14 mouse cellular contexts compared by ENCODE assay signal in the genomic region with DNA sequence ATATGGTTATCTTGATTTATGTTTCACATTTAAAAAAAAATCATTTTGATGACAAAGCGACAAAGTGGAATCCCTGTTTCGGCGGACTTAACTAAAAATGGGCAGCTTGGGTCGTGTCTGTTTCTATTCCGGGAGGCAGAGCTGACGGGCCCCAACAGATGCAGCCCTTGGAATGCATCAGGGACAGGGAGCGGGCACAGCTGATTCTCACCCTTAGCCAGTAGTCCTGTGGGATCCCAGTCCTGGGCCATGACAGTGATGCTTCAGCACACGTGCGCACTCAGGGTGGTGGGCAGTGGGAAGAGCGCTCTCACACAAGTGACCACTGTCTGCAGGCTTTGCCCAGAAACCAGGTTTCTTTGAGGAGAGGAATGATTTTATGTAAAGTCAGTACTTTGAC. TPM values are rescaled to one million over a fixed set of nuclear protein-coding genes. Genes with fewer than 3 reads are reported as not detected.
DNase-seq lines count a peak whose midpoint lies in the region; ATAC-seq and TF ChIP-seq lines count a peak whose summit lies in the region.
"Had no signal": no experiment of that assay in that cellular context is flagged by ENCODE, and none has a peak within 500 bp of the region (broad histone marks: within the 10 kb centered on the region; RNA-seq: fewer than 3 reads in every experiment).

No protein-coding gene starts in this region.

- H3K36me3 ChIP-seq in kidney, embryonic 15.5 days, result no peaks in the 10 kb centered on the region
- H3K36me3 ChIP-seq in heart, embryonic 14.5 days (ENCODE audit: control insufficient read depth, insufficient read depth, low read length), result peaks cover 11% of the 10 kb centered on the region
- peaks cover 3% of the 10 kb centered on the region for H3K36me3 ChIP-seq in myocyte (ENCODE audit: control insufficient read depth, insufficient read depth)
- H3K36me3 ChIP-seq: neural tube, embryonic 15.5 days; stomach, embryonic 15.5 days had no signal

- H3ac ChIP-seq in myocyte (ENCODE audit: control insufficient read depth, insufficient read length), result no peak overlapping the region

- H3K9ac ChIP-seq in kidney, embryonic 15.5 days, result no peak overlapping the region
- H3K9ac ChIP-seq in heart, embryonic 14.5 days (ENCODE audit: low read length), result peak overlapping the region; percentile 74
- H3K9ac ChIP-seq: neural tube, embryonic 15.5 days; stomach, embryonic 15.5 days had no signal

- H3K9me3 ChIP-seq in kidney, embryonic 15.5 days (replicated peaks), result no peaks in the 10 kb centered on the region
- no peaks in the 10 kb centered on the region for H3K9me3 ChIP-seq in heart, embryonic 14.5 days (ENCODE audit: control insufficient read depth, low read length)
- H3K9me3 ChIP-seq: megakaryocyte, embryonic 14.5 days; neural tube, embryonic 15.5 days; stomach, embryonic 15.5 days had no signal

- TF ChIP-seq POLR2A in myocyte (IDR thresholded peaks at IDR 0.05; ENCODE audit: insufficient read length, low read depth), result peak; percentile 59

- H3K4me2 ChIP-seq in kidney, embryonic 15.5 days, result no peak overlapping the region
- peak overlapping the region; percentile 74 for H3K4me2 ChIP-seq in heart, embryonic 14.5 days (ENCODE audit: low read length)
- peak overlapping the region; percentile 88 for H3K4me2 ChIP-seq in myocyte (ENCODE audit: low read depth)
- H3K4me2 ChIP-seq: neural tube, embryonic 15.5 days; stomach, embryonic 15.5 days had no signal

- no peak for DNase-seq in kidney, postnatal 4 days
- peak; percentile 57 to 74 for DNase-seq in gastrocnemius, adult 8-10 months (ENCODE audit: low spot score in 2 of 2)
- DNase-seq in left cerebral cortex, adult 18-20 months (ENCODE audit: low spot score in 2 of 2), result no peak
- DNase-seq in layer of hippocampus, adult 2 months (ENCODE audit: low spot score in 2 of 2), result no peak
- DNase-seq: adrenal gland, postnatal 10 days; cerebellum, adult 9-10 months; liver; spleen, adult 18-20 months had no signal

- no peaks in the 10 kb centered on the region for H3K27me3 ChIP-seq in kidney, embryonic 15.5 days
- no peaks in the 10 kb centered on the region for H3K27me3 ChIP-seq in heart, embryonic 14.5 days (ENCODE audit: control insufficient read depth, insufficient read depth, low read length)
- H3K27me3 ChIP-seq in myocyte (ENCODE audit: control insufficient read depth, insufficient read depth, insufficient read length), result no peaks in the 10 kb centered on the region
- H3K27me3 ChIP-seq: neural tube, embryonic 15.5 days; stomach, embryonic 15.5 days had no signal

- H3K4me1 ChIP-seq in kidney, embryonic 15.5 days, result peaks cover 5% of the 10 kb centered on the region; the same call in 1 of the 2 replicates
- H3K4me1 ChIP-seq in heart, embryonic 14.5 days (ENCODE audit: control insufficient read depth in 2 of 2, insufficient read depth in 2 of 2, low read length in 2 of 2), result peaks cover 4 to 12% of the 10 kb centered on the region in 2 experiments; a peak in 3 of 4 replicates
- H3K4me1 ChIP-seq: megakaryocyte, embryonic 14.5 days; neural tube, embryonic 15.5 days; stomach, embryonic 15.5 days had no signal

- no peak overlapping the region for H3K27ac ChIP-seq in kidney, embryonic 15.5 days
- H3K27ac ChIP-seq in heart, embryonic 14.5 days (replicated peaks in 1 of 2; ENCODE audit: control insufficient read depth in 1 of 2, insufficient read depth in 1 of 2, low read depth in 2 of 2, low read length in 2 of 2), result peak overlapping the region; percentile 89 to 96
- no peak overlapping the region for H3K27ac ChIP-seq in layer of hippocampus, adult 2 months
- H3K27ac ChIP-seq: neural tube, embryonic 15.5 days; stomach, embryonic 15.5 days had no signal

- WGBS in kidney, embryonic 15.5 days, result 80% methylated on average over 10 of the region's 10 CpGs
- WGBS in heart, embryonic 14.5 days, result 17% methylated on average over 10 of the region's 10 CpGs

- no peak overlapping the region for H3K4me3 ChIP-seq in kidney, embryonic 15.5 days (replicated peaks)
- H3K4me3 ChIP-seq in heart, embryonic 14.5 days (ENCODE audit: control insufficient read depth in 1 of 2, insufficient read depth in 1 of 2, low read depth in 1 of 2, low read length in 2 of 2), result peak overlapping the region; percentile 43 to 65
- H3K4me3 ChIP-seq in myocyte, result peak overlapping the region; percentile 23
- H3K4me3 ChIP-seq in layer of hippocampus, adult 2 months, result no peak overlapping the region
- H3K4me3 ChIP-seq: megakaryocyte, embryonic 14.5 days; neural tube, embryonic 15.5 days; stomach, embryonic 15.5 days had no signal

- no peaks in the 10 kb centered on the region for H3K79me2 ChIP-seq in myocyte (ENCODE audit: control insufficient read depth, insufficient read depth)

- ATAC-seq in kidney, embryonic 15.5 days (replicated peaks; ENCODE audit: low FRiP score), result 0 out of 2 replicates have a peak, but pooled peaks have one; percentile 22
- peak; percentile 58 for ATAC-seq in heart, embryonic 14.5 days (ENCODE audit: insufficient number of reproducible peaks, insufficient read depth, low FRiP score, low read depth)

- TF ChIP-seq CTCF in layer of hippocampus, adult 2 months (conservative IDR thresholded peaks at IDR 0.05), result no peak

TF ChIP-seq in myocyte, 11 proteins besides CTCF, POLR2A, EP300 and RAD21:
- TF ChIP-seq POLR2AphosphoS2 (IDR thresholded peaks at IDR 0.05; ENCODE audit: insufficient read length, low read depth) (peak; percentile 77), MYOG (IDR thresholded peaks at IDR 0.05; ENCODE audit: control insufficient read depth in 1 of 3, insufficient read depth in 1 of 3, insufficient read length in 2 of 3, low read depth in 2 of 3) (peak; percentile 78 to 99 (median 95)), TCF12 (IDR thresholded peaks at IDR 0.05; ENCODE audit: insufficient read depth, poor library complexity, severe bottlenecking) (peak; percentile 93), CEBPB (IDR thresholded peaks at IDR 0.05; ENCODE audit: insufficient read depth, poor library complexity, severe bottlenecking) (no peak), USF1 (IDR thresholded peaks at IDR 0.05; ENCODE audit: low read depth) (peak; percentile 3), MYOD1 (IDR thresholded peaks at IDR 0.05; ENCODE audit: control insufficient read depth in 1 of 3, insufficient read length in 2 of 3, low read depth in 2 of 3) (peak; percentile 99 to 100 (median 99)), TCF3 (IDR thresholded peaks at IDR 0.05; ENCODE audit: insufficient read length, low read depth) (peak; percentile 85), MAX (IDR thresholded peaks at IDR 0.05; ENCODE audit: low read depth) (no peak), SRF (IDR thresholded peaks at IDR 0.05; ENCODE audit: control insufficient read depth, insufficient read length, low read depth) (peak; percentile 66)
TF ChIP-seq in myocyte: peak in this region for 7.

RNA-seq across cellular contexts. Expression of a gene that starts 1.1 kb away (rescaled TPM):
- 1.3 and 2.7 TPM in 2 replicates for polyA plus RNA-seq in kidney, embryonic 15.5 days (2015; fragmentation: Nextera tagmentation; extraction: Ambion mirVana)
- total RNA-seq in gastrocnemius, adult 8-10 months (2022), result 100 to 1,000 TPM; 595 to 734 (median 690) TPM
- polyA plus RNA-seq in heart, embryonic 14.5 days (2014; fragmentation: Nextera tagmentation; extraction: Ambion mirVana), result 58.7 and 65.1 TPM in 2 replicates
- polyA plus RNA-seq in myocyte (2012; fragmentation: generic; extraction: Trizol), result 7.4 TPM
- total RNA-seq in left cerebral cortex, adult 18-20 months (2021), result under 1 TPM; 0.05 to 0.07 TPM
- total RNA-seq in layer of hippocampus, adult 2 months (2021), result under 1 TPM in 1 of 2 experiments, not detected in 1; 0.05 TPM

Comparison
In these comparisons a context has a peak if more than half of its experiments do, and no peak if none do; other contexts are left out.
1. H3K27ac ChIP-seq: peak in heart, embryonic 14.5 days (2 of 2); none in kidney, embryonic 15.5 days (single experiment) and layer of hippocampus, adult 2 months (single experiment).
2. H3K4me3 ChIP-seq: peak in heart, embryonic 14.5 days (2 of 2) and myocyte (single experiment); none in kidney, embryonic 15.5 days (single experiment) and layer of hippocampus, adult 2 months (single experiment).
3. DNase-seq: peak in gastrocnemius, adult 8-10 months (2 of 2); none in kidney, postnatal 4 days (0 of 2), left cerebral cortex, adult 18-20 months (0 of 2) and layer of hippocampus, adult 2 months (0 of 2).
4. RNA of a gene that starts 1.1 kb away (total RNA-seq): 595 to 734 TPM in gastrocnemius, adult 8-10 months; 0.05 to 0.07 TPM in left cerebral cortex, adult 18-20 months and 0.05 TPM in layer of hippocampus, adult 2 months; every median in the first group is over 100 times any median in the second.